Mouse (Mus musculus) lung, postnatal 0 days (tissue): Measurements from ENCODE around the gene Wwc2.

Source experiments
- CTCF ChIP-seq: IDR thresholded peaks from 2 replicates; pipeline ENCODE4 v1.5.1; 2016; ENCODE audit warnings: antibody characterized with exemption, mild to moderate bottlenecking
- EP300 ChIP-seq: IDR thresholded peaks from 2 replicates; pipeline ENCODE4 v1.6.1; 2016; ENCODE audit warnings: antibody characterized with exemption, mild to moderate bottlenecking, control low read depth

- TF ChIP-seq CTCF (no peak), EP300 (no peak)
Observed at GRCm38 (mm10) chr8:47884306-47884705, 106.4 kb downstream of the Wwc2 start.
